Mouse (Mus musculus) lung, adult 2 months (tissue): ENCODE measurements at regions not wholly inside any gene's neighbourhood (a gene's known extent, or its start where the extent isn't known, plus 50 kb on each side); places are given as distances from the start of the nearest gene placed in this dataset.

Experiments
- DNase-seq: peaks from one replicate; pipeline ENCODE4 v3.0.0; 2022
- H3K4me1 ChIP-seq: fragments of 200-500 bp; 2 replicates; pipeline ENCODE4 v1.6.1; 2011; ENCODE audit warnings: low read length; ENCODE audit not compliant: control insufficient read depth, insufficient read depth
- H3K4me3 ChIP-seq: fragments of 200-500 bp; replicated peaks from 2 replicates; pipeline ENCODE3; 2011; ENCODE audit warnings: low read depth, mild to moderate bottlenecking, control low read depth, low read length; ENCODE audit errors: extremely low read depth
- CTCF ChIP-seq: fragments of 200-500 bp; IDR thresholded peaks from 2 replicates; pipeline ENCODE4 v1.5.1; 2011; ENCODE audit warnings: mild to moderate bottlenecking, low read length, control low read depth; ENCODE audit not compliant: insufficient read depth
- POLR2A ChIP-seq: fragments of 200-500 bp; IDR thresholded peaks from 2 replicates; pipeline ENCODE4 v1.6.1; 2011; ENCODE audit warnings: low read depth, mild to moderate bottlenecking, control low read depth, low read length, borderline replicate concordance; ENCODE audit errors: extremely low read depth
- WGBS: fragments of 180-500 bp; shearing (Covaris S2); methylation state at CpG from one replicate; pipeline ENCODE4 v1.1.7; 2018; 5-methylcytosine and 5-hydroxymethylcytosine counted together

DNA sequence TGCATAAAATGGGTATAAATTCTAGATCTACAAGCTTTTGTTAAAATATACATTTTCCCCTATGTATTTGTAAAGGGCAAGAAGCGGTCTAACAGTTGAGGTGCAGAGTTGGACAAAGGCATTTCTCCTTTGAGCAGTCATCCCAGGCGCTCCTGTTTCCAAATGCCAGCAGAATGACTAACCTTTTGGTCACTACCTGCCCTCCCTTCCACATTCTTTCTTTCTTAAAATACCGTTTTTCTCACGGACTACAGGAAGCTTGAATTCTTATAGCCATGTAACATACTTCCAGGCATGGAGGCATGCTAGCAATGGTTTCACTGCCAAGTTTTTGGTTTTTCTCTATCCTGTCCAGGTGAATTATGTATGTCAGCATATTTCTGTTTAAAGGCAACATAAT is 91.2 kb upstream of the Mocs2 start:
- no peak overlapping the region for H3K4me3 ChIP-seq
- no peak for TF ChIP-seq POLR2A
- TF ChIP-seq CTCF, result no peak
- no peaks in the 10 kb centered on the region for H3K4me1 ChIP-seq
- no peak for DNase-seq
- 72% methylated on average over 4 of the region's 4 CpGs for WGBS

DNA sequence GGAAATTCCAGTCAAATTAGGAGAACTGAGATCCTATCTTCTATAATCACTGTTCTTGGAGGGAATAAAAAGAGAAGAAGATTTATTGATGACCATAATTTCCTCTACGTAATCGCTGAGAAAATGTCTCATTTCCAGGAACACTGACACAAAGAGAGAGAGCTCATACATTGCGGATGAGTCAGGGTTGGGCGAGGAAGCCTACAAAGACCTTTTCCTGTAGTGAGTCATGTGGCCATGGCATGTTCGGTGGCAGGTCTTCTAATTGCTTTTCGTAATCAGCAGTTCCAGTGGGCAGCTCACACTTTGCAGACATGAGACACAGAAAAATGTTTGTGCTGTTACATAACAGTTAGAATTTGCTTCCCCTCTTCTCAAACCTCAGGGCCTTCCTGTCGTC is 83.0 kb upstream of the Mocs2 start:
- no peaks in the 10 kb centered on the region for H3K4me1 ChIP-seq
- no peak for DNase-seq
- H3K4me3 ChIP-seq, result no peak overlapping the region
- WGBS, result 37% methylated on average over 7 of the region's 7 CpGs
- TF ChIP-seq POLR2A, result no peak
- TF ChIP-seq CTCF, result no peak

DNA sequence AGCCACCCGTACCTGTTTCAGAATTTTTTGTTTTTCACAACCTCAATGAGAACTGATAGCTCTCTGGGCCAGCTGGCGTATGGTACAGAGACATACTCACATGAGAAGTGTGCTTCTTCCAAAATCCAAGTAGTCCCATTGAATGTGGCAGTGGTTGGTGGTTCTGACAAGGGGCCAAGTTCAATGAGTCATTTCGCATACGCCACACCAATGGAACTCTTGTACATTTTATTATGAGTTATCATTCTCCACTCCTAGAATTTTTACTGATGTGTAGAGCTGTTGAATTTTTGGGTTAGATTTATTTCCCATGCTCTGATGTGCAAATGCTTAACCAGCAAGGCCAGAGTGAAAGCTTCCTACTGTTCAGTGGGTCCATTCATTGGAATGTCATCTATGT is 82.0 kb upstream of the Mocs2 start:
- no peak overlapping the region for H3K4me3 ChIP-seq
- H3K4me1 ChIP-seq, result no peaks in the 10 kb centered on the region
- DNase-seq, result no peak
- TF ChIP-seq POLR2A (no peak), CTCF (no peak)
- WGBS, result 92% methylated on average over 4 of the region's 4 CpGs

DNA sequence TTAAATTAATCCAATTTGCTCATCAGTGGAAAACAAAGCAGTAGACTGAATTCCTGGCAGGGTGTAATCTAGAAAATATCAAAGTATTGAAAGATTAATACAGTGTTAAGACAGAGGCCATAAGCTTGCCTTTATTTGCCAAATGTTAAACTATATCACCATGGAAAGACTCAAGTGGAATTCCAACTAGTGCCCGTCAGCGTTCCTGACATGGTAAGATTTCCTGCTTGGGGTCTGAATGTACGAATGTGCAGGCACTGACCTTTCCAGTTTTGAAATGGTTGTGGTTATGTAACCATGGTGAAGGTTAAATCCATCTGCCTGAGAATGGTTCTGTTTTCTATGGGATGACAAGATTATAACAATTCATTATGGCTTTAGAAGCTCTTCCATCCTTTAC is 75.5 kb upstream of the Mocs2 start:
- H3K4me3 ChIP-seq, result no peak overlapping the region
- no peak for DNase-seq
- no peak for TF ChIP-seq CTCF
- no peak for TF ChIP-seq POLR2A
- WGBS, result 56% methylated on average over 3 of the region's 3 CpGs
- H3K4me1 ChIP-seq, result no peaks in the 10 kb centered on the region; the same call in 1 of the 2 replicates

DNA sequence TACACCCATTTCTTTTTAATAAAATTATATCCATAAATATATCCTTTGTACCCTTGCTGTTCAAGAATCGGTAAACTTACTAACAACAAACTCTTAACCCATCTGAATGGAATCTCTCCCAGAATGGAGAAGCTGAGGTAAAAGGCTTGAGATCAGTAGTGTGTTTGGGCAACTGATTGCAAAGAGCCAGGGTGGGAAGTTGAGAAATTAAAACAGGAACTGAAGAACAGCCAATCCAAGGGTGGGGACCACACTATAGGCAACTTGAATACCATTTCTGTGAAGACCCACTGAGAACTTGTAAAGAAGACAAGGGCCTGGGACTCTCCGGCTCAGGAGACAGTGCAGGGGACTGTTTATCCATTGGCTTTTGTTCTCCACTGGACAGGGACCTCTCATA is 72.2 kb upstream of the Mocs2 start:
- no peak for DNase-seq
- H3K4me3 ChIP-seq, result no peak overlapping the region
- H3K4me1 ChIP-seq, result no peaks in the 10 kb centered on the region; the same call in 1 of the 2 replicates
- TF ChIP-seq CTCF, result no peak
- no peak for TF ChIP-seq POLR2A
- 86% methylated on average over 2 of the region's 2 CpGs for WGBS

DNA sequence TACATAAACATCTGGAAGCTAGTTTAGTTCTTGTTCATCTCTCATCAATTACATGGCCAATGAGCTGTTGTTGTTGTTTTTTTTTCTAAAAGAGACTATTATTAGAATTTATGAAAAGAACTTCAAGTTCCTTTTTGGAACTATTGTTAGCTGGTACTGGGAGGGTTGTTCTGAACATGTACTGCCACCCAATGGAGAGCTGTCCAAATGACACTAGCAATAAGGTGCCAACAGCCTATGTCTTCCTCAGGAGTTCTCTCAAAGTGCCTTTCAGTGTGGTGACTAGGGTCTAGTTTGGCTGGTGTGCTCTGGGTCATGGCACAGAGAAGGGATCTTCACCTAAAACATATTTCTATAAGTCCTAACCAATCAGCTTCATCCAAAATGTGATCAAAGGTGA is 60.6 kb upstream of the Mocs2 start:
- no peak for TF ChIP-seq CTCF
- no peak for TF ChIP-seq POLR2A
- DNase-seq, result no peak
- Histone ChIP-seq H3K4me3 (no peak overlapping the region), H3K4me1 (no peaks in the 10 kb centered on the region)

DNA sequence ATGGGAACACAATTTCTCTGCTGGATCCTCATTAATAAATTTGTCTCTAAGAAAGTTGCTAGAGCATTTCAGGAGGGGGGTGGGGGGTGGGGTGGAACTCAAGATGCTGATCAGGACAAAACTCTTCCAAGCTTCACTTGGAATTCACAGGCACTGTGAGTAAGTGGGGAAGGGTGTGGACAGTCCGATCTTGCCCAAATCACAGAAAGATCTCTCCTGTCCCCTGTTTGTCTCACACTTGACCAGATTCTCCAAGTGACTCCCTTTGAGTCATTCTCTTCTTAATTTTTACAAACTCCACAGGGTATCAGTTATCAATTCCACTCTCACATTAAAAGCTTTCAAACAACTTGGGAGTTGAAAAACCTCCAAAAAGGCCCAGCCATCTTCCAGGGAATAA is 58.1 kb upstream of the Mocs2 start:
- no peak for DNase-seq
- no peaks in the 10 kb centered on the region for H3K4me1 ChIP-seq
- WGBS, result 78% methylated on average over 1 of the region's 1 CpGs
- H3K4me3 ChIP-seq, result no peak overlapping the region
- TF ChIP-seq POLR2A, result no peak
- no peak for TF ChIP-seq CTCF

DNA sequence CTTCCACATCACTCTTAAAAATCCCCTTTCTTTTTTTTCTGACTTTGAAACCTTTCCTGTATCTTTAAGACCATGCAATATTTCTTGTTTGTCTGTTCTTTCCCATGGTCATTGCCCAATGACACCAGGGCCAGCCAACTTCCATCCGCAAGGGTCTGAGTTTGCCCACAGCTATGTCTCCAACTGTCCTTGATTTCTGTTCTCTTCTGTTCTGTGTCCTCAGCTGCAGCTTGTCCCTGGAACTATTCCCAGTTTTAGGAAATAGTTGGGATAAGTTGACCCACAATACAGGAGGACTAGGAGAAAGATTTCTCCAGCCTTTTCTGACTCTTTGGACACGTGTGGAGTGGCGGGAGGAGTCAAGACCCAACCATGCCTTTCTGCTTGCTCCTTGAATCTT is 57.1 kb upstream of the Mocs2 start:
- TF ChIP-seq CTCF (no peak), POLR2A (no peak)
- WGBS, result 67% methylated on average over 3 of the region's 3 CpGs
- H3K4me3 ChIP-seq, result no peak overlapping the region
- no peaks in the 10 kb centered on the region for H3K4me1 ChIP-seq
- DNase-seq, result no peak
